Mouse (Mus musculus) MEL (cell line): ENCODE results near the gene Bmp8a. TPM values are rescaled to one million over a fixed set of nuclear protein-coding genes. Genes with fewer than 3 reads are reported as not detected.

Source experiments
- DNase-seq: peaks from one replicate; pipeline ENCODE4 v3.0.0; 2011; ENCODE audit warnings: low read depth, low spot score
- H3K27ac ChIP-seq: 2 replicates; pipeline ENCODE4 v1.5.1; 2012; ENCODE audit warnings: low read depth, mild to moderate bottlenecking, control low read depth, low read length, moderate library complexity; ENCODE audit not compliant: control insufficient read depth
- H3K27me3 ChIP-seq, 2 experiments: fragments of 150-350 bp in 1 of 2; sonication (generic) in 1 of 2; 2 replicates each; pipeline ENCODE4 v1.6.1; 2012; ENCODE audit warnings: low read length in 2 of 2, mild to moderate bottlenecking in 2 of 2, improper control_type of control experiment in 1 of 2, moderate library complexity in 1 of 2; ENCODE audit not compliant: insufficient read depth in 2 of 2, control insufficient read depth in 1 of 2
- H3K36me3 ChIP-seq, 2 experiments: 2 replicates each; pipeline ENCODE4 v1.6.1; 2012 to 2014; ENCODE audit warnings: low read length in 2 of 2, improper control_type of control experiment in 1 of 2, inconsistent platforms in 1 of 2, mild to moderate bottlenecking in 1 of 2; ENCODE audit not compliant: insufficient read depth in 2 of 2, control insufficient read depth in 1 of 2
- H3K4me1 ChIP-seq, 2 experiments: fragments of 150-350 bp in 1 of 2; sonication (generic) in 1 of 2; 2 replicates each; pipeline ENCODE4 v1.6.1; 2012; ENCODE audit warnings: low read length in 2 of 2, improper control_type of control experiment in 1 of 2, mild to moderate bottlenecking in 1 of 2; ENCODE audit not compliant: insufficient read depth in 2 of 2, control insufficient read depth in 1 of 2
- H3K4me3 ChIP-seq, 2 experiments: fragments of 150-350 bp in 1 of 2; sonication (generic) in 1 of 2; 2 replicates each; pipeline ENCODE4 v1.5.1; 2012; ENCODE audit warnings: low read depth in 2 of 2, low read length in 2 of 2, mild to moderate bottlenecking in 2 of 2, moderate library complexity in 2 of 2, control low read depth in 1 of 2, improper control_type of control experiment in 1 of 2; ENCODE audit not compliant: control insufficient read depth in 1 of 2, insufficient read depth in 1 of 2
- H3K79me2 ChIP-seq: 2 replicates; pipeline ENCODE4 v1.6.1; 2012; ENCODE audit warnings: mild to moderate bottlenecking, low read length, moderate library complexity; ENCODE audit not compliant: control insufficient read depth, poor library complexity, insufficient read depth
- H3K9ac ChIP-seq: 2 replicates; pipeline ENCODE4 v1.6.1; 2012; ENCODE audit warnings: low read depth, mild to moderate bottlenecking, control low read depth, low read length, moderate library complexity; ENCODE audit not compliant: control insufficient read depth, poor library complexity, severe bottlenecking
- H3K9me3 ChIP-seq: fragments of 150-350 bp; sonication (generic); replicated peaks from 2 replicates; pipeline ENCODE4 v1.6.1; 2012; ENCODE audit warnings: mild to moderate bottlenecking, low read length, improper control_type of control experiment, moderate library complexity; ENCODE audit not compliant: insufficient read depth
- CTCF ChIP-seq, 3 experiments: IDR thresholded peaks in 2 of 3; conservative IDR thresholded peaks in 1 of 3; 2 replicates each; pipeline ENCODE4 v1.5.1; 2011 to 2012; ENCODE audit warnings: low read length in 3 of 3, low read depth in 2 of 3, mild to moderate bottlenecking in 2 of 3, improper control_type of control experiment in 1 of 3, inconsistent platforms in 1 of 3, mixed read lengths in 1 of 3, moderate library complexity in 1 of 3; ENCODE audit not compliant: control insufficient read depth in 1 of 3, insufficient read depth in 1 of 3, poor library complexity in 1 of 3, severe bottlenecking in 1 of 3
- E2F4 ChIP-seq: IDR thresholded peaks from 2 replicates; pipeline ENCODE4 v1.6.1; 2011; ENCODE audit warnings: low read depth, low read length, improper control_type of control experiment, borderline replicate concordance
- EP300 ChIP-seq, 2 experiments: IDR thresholded peaks; 2 replicates each; pipeline ENCODE4 v1.6.1; 2011; ENCODE audit warnings: improper control_type of control experiment in 2 of 2, low read length in 2 of 2, low read depth in 1 of 2, mild to moderate bottlenecking in 1 of 2
- ETS1 ChIP-seq: IDR thresholded peaks from 2 replicates; pipeline ENCODE4 v1.6.1; 2012; ENCODE audit warnings: low read depth, mild to moderate bottlenecking, inconsistent platforms, low read length, improper control_type of control experiment, moderate library complexity
- GABPA ChIP-seq: IDR thresholded peaks from 2 replicates; pipeline ENCODE4 v1.6.1; 2012; ENCODE audit warnings: low read depth, mild to moderate bottlenecking, inconsistent platforms, low read length, improper control_type of control experiment, moderate library complexity
- GATA1 ChIP-seq: IDR thresholded peaks from 2 replicates; pipeline ENCODE4 v1.6.1; 2011; ENCODE audit warnings: low read depth, low read length, improper control_type of control experiment
- HCFC1 ChIP-seq: IDR thresholded peaks from 2 replicates; pipeline ENCODE4 v1.6.1; 2012; ENCODE audit warnings: low read depth, mild to moderate bottlenecking, inconsistent platforms, low read length, improper control_type of control experiment, moderate library complexity
- KAT2A ChIP-seq: conservative IDR thresholded peaks from 2 replicates; pipeline ENCODE4 v1.6.1; 2012; ENCODE audit warnings: low read depth, low read length, improper control_type of control experiment, inconsistent platforms
- MAFK ChIP-seq: IDR thresholded peaks from 2 replicates; pipeline ENCODE4 v1.6.1; 2011; ENCODE audit warnings: low read depth, mild to moderate bottlenecking, low read length, improper control_type of control experiment, borderline replicate concordance
- MAZ ChIP-seq: IDR thresholded peaks from 2 replicates; pipeline ENCODE4 v1.6.1; 2012; ENCODE audit warnings: low read depth, mild to moderate bottlenecking, inconsistent platforms, low read length, improper control_type of control experiment
- MEF2A ChIP-seq: IDR thresholded peaks from 2 replicates; pipeline ENCODE4 v1.6.1; 2014; ENCODE audit warnings: low read depth, mild to moderate bottlenecking, inconsistent platforms, low read length, improper control_type of control experiment; ENCODE audit not compliant: poor library complexity, insufficient replicate concordance, severe bottlenecking; ENCODE audit errors: extremely low read depth
- MXI1 ChIP-seq: IDR thresholded peaks from 2 replicates; pipeline ENCODE4 v1.6.1; 2011; ENCODE audit warnings: mild to moderate bottlenecking, low read depth, low read length, improper control_type of control experiment
- MYB ChIP-seq: IDR thresholded peaks from 2 replicates; pipeline ENCODE4 v1.6.1; 2011; ENCODE audit warnings: mild to moderate bottlenecking, low read depth, low read length, improper control_type of control experiment
- MYC ChIP-seq: IDR thresholded peaks from 2 replicates; pipeline ENCODE4 v1.6.1; 2011; ENCODE audit warnings: low read depth, mild to moderate bottlenecking, low read length, improper control_type of control experiment, moderate library complexity
- NELFE ChIP-seq: IDR thresholded peaks from 2 replicates; pipeline ENCODE4 v1.6.1; 2011; ENCODE audit warnings: low read depth, low read length, improper control_type of control experiment
- NRF1 ChIP-seq: IDR thresholded peaks from 2 replicates; pipeline ENCODE4 v1.6.1; 2014; ENCODE audit warnings: low read depth, mild to moderate bottlenecking, inconsistent platforms, low read length, improper control_type of control experiment, moderate library complexity; ENCODE audit not compliant: poor library complexity, insufficient read depth, severe bottlenecking
- POLR2A ChIP-seq, 2 experiments: IDR thresholded peaks; 2 replicates each; pipeline ENCODE4 v1.6.1; 2011 to 2012; ENCODE audit warnings: low read length in 2 of 2, mild to moderate bottlenecking in 2 of 2, control low read depth in 1 of 2, improper control_type of control experiment in 1 of 2, low read depth in 1 of 2, moderate library complexity in 1 of 2; ENCODE audit not compliant: control insufficient read depth in 1 of 2, insufficient read depth in 1 of 2, poor library complexity in 1 of 2
- POLR2AphosphoS2 ChIP-seq: IDR thresholded peaks from 2 replicates; pipeline ENCODE4 v1.6.1; 2011; ENCODE audit warnings: low read length, improper control_type of control experiment
- POLR2AphosphoS5 ChIP-seq: IDR thresholded peaks from 2 replicates; pipeline ENCODE4 v1.6.1; 2012; ENCODE audit warnings: low read depth, borderline replicate concordance, mild to moderate bottlenecking, inconsistent platforms, low read length, moderate library complexity, mixed read lengths
- RAD21 ChIP-seq: IDR thresholded peaks from 2 replicates; pipeline ENCODE4 v1.6.1; 2011; ENCODE audit warnings: mild to moderate bottlenecking, low read depth, low read length, improper control_type of control experiment
- SMC3 ChIP-seq: IDR thresholded peaks from 2 replicates; pipeline ENCODE4 v1.6.1; 2011; ENCODE audit warnings: low read depth, low read length, improper control_type of control experiment
- TAL1 ChIP-seq: IDR thresholded peaks from 2 replicates; pipeline ENCODE4 v1.6.1; 2012; ENCODE audit warnings: mild to moderate bottlenecking, inconsistent platforms, low read length, moderate library complexity, mixed read lengths
- TBP ChIP-seq: IDR thresholded peaks from 2 replicates; pipeline ENCODE4 v1.8.0; 2011; ENCODE audit warnings: low read depth, low read length, improper control_type of control experiment
- TCF12 ChIP-seq: IDR thresholded peaks from 2 replicates; pipeline ENCODE4 v1.6.1; 2014; ENCODE audit warnings: low read depth, mild to moderate bottlenecking, inconsistent platforms, low read length, improper control_type of control experiment, moderate library complexity
- UBTF ChIP-seq: IDR thresholded peaks from 2 replicates; pipeline ENCODE4 v1.6.1; 2012; ENCODE audit warnings: low read depth, mild to moderate bottlenecking, inconsistent platforms, low read length, improper control_type of control experiment, moderate library complexity, borderline replicate concordance; ENCODE audit not compliant: insufficient read depth
- USF2 ChIP-seq, 2 experiments: IDR thresholded peaks; 2 replicates each; pipeline ENCODE4 v1.6.1; 2011 to 2012; ENCODE audit warnings: improper control_type of control experiment in 2 of 2, low read length in 2 of 2, borderline replicate concordance in 1 of 2, inconsistent platforms in 1 of 2, low read depth in 1 of 2, mild to moderate bottlenecking in 1 of 2; ENCODE audit not compliant: insufficient read depth in 1 of 2
- ZC3H11A ChIP-seq: IDR thresholded peaks from 2 replicates; pipeline ENCODE4 v1.6.1; 2012; ENCODE audit warnings: low read depth, mild to moderate bottlenecking, inconsistent platforms, low read length, improper control_type of control experiment
- ZMIZ1 ChIP-seq: IDR thresholded peaks from 2 replicates; pipeline ENCODE4 v1.6.1; 2012; ENCODE audit warnings: low read depth, mild to moderate bottlenecking, inconsistent platforms, low read length, improper control_type of control experiment, moderate library complexity
- polyA plus RNA-seq, 2 experiments: library from polyadenylated mRNA; stranded (reverse) in 1 of 2; unstranded in 1 of 2; fragments of >175 nt in 1 of 2; fragments of >200 nt in 1 of 2; gene quantifications; 2 replicates each; pipeline versions ENCODE4 v1.2.1 to v1.2.4; 2012; ENCODE audit warnings: low replicate concordance in 2 of 2, low read depth in 1 of 2; ENCODE audit not compliant: insufficient read length in 2 of 2, insufficient read depth in 1 of 2, missing spikeins in 1 of 2
- total RNA-seq: library from RNA; depleted of rRNA; stranded (reverse); fragments of 300-350 nt; gene quantifications from 2 replicates; pipeline ENCODE4 v1.2.3, GENCODE M21; 2012

The Bmp8a gene
- total and polyA plus RNA-seq, 3 experiments = 0.19 to 0.43 TPM; not detected in 1

- Histone ChIP-seq H3K4me1 (no peaks in the 10 kb centered on the region), H3K4me3 (no peak overlapping the region)
Measured at GRCm38 (mm10) chr4:123334177-123334576, 8.9 kb downstream of the Bmp8a start.

GRCm38 (mm10) chr4:123333151-123333550 is 9.9 kb downstream of the Bmp8a start:
- TF ChIP-seq MEF2A (no peak), ETS1 (no peak), NRF1 (no peak), MXI1 (no peak), MYB (no peak), GABPA (no peak), MAZ (no peak), USF2 (IDR thresholded peaks at IDR 0.05; ENCODE audit: borderline replicate concordance in 1 of 2, insufficient read depth in 1 of 2, low read depth in 1 of 2, low read length in 2 of 2) (no peak), POLR2A (IDR thresholded peaks at IDR 0.05; ENCODE audit: control insufficient read depth in 1 of 2, insufficient read depth in 1 of 2, low read depth in 1 of 2, low read length in 2 of 2, poor library complexity in 1 of 2) (no peak), KAT2A (no peak), NELFE (no peak), EP300 (IDR thresholded peaks at IDR 0.05; ENCODE audit: low read depth in 1 of 2, low read length in 2 of 2) (no peak), CTCF (IDR thresholded peaks at IDR 0.05 in 2 of 3, conservative IDR thresholded peaks at IDR 0.05 in 1 of 3; ENCODE audit: control insufficient read depth in 1 of 3, insufficient read depth in 1 of 3, low read depth in 2 of 3, low read length in 3 of 3, poor library complexity in 1 of 3, severe bottlenecking in 1 of 3) (peak; percentile 21 to 40 (median 38); a peak in 5 of 6 replicates), SMC3 (peak; percentile 30; the same call in 1 of the 2 replicates), TAL1 (no peak), ZC3H11A (0 out of 2 replicates have a peak, but pooled peaks have one; percentile 11), TBP (no peak), ZMIZ1 (no peak)
- Histone ChIP-seq H3K27me3 (no peaks in the 10 kb centered on the region), H3K4me3 (no peak overlapping the region), H3K9ac (no peak overlapping the region), H3K27ac (no peak overlapping the region), H3K36me3 (no peaks in the 10 kb centered on the region), H3K4me1 (no peaks in the 10 kb centered on the region), H3K79me2 (no peaks in the 10 kb centered on the region), H3K9me3 (no peaks in the 10 kb centered on the region)
- peak; percentile 27 for DNase-seq

More at GRCm38 (mm10) chr4:123334177-123334576, 8.9 kb downstream of the Bmp8a start:
- DNase-seq = no peak
- Histone ChIP-seq H3K9me3 (no peaks in the 10 kb centered on the region), H3K27ac (no peak overlapping the region), H3K36me3 (no peaks in the 10 kb centered on the region), H3K79me2 (no peaks in the 10 kb centered on the region), H3K27me3 (no peaks in the 10 kb centered on the region), H3K9ac (no peak overlapping the region)
- TF ChIP-seq SMC3 (no peak), E2F4 (no peak), TBP (no peak), POLR2AphosphoS5 (no peak), MYC (no peak), MAFK (no peak), GATA1 (no peak), GABPA (no peak), TAL1 (no peak), RAD21 (no peak), HCFC1 (no peak), TCF12 (no peak), MAZ (no peak), UBTF (no peak), POLR2AphosphoS2 (no peak)
